Mouse (Mus musculus) forebrain, embryonic 14.5 days (tissue): ENCODE data around the gene 0610030E20Rik. TPM values are rescaled to one million over a fixed set of nuclear protein-coding genes. Genes with fewer than 3 reads are reported as not detected.
A peak's percentile ranks its signal among the peaks of the same experiment; 100 is the strongest.

Source experiments
- ATAC-seq: fragments of 200-750 bp; cut with Nextera tagmentation; 2 replicates; pipeline ENCODE4 v1.8.0; 2017; ENCODE audit warnings: mild to moderate bottlenecking, moderate library complexity
- DNase-seq: peaks from one replicate; pipeline ENCODE4 v3.0.0-alpha.2; 2015; ENCODE audit warnings: low spot score
- H3K27ac ChIP-seq: fragments of 300-500 bp; sonication (generic); 2 replicates; pipeline ENCODE4 v1.5.1; 2014; ENCODE audit warnings: low read depth, mild to moderate bottlenecking, control low read depth, low read length, moderate library complexity
- H3K27me3 ChIP-seq: fragments of 300-500 bp; sonication (generic); replicated peaks from 2 replicates; pipeline ENCODE4 v1.6.1; 2014; ENCODE audit warnings: low read length, control low read depth, mixed read lengths; ENCODE audit not compliant: control insufficient read depth, insufficient read depth
- H3K36me3 ChIP-seq: fragments of 300-500 bp; sonication (generic); 2 replicates; pipeline ENCODE4 v1.6.1; 2014; ENCODE audit warnings: low read length, control low read depth; ENCODE audit not compliant: control insufficient read depth, insufficient read depth
- H3K4me1 ChIP-seq: fragments of 300-500 bp; sonication (generic); 2 replicates; pipeline ENCODE4 v1.6.1; 2014; ENCODE audit warnings: antibody characterized with exemption, low read length, control low read depth; ENCODE audit not compliant: control insufficient read depth, insufficient read depth
- H3K4me2 ChIP-seq: fragments of 300-500 bp; sonication (generic); 2 replicates; pipeline ENCODE4 v1.6.1; 2014; ENCODE audit warnings: mild to moderate bottlenecking, control low read depth, low read length
- H3K4me3 ChIP-seq: fragments of 300-500 bp; sonication (generic); 2 replicates; pipeline ENCODE4 v1.5.1; 2014; ENCODE audit warnings: low read depth, low read length, control low read depth
- H3K9ac ChIP-seq: fragments of 300-500 bp; sonication (generic); 2 replicates; pipeline ENCODE4 v1.6.1; 2014; ENCODE audit warnings: mild to moderate bottlenecking, low read length, control low read depth, moderate library complexity
- H3K9me3 ChIP-seq: fragments of 300-500 bp; sonication (generic); replicated peaks from 2 replicates; pipeline ENCODE4 v1.6.1; 2016; ENCODE audit warnings: low read length, control low read depth, mixed read lengths; ENCODE audit not compliant: control insufficient read depth
- WGBS: fragments of 180-500 bp; shearing (Covaris S2); extraction: QIAGEN DNeasy Blood & Tissue Kit; methylation state at CpG from one replicate; pipeline ENCODE4 v1.1.7; 2014; 5-methylcytosine and 5-hydroxymethylcytosine counted together
- polyA plus RNA-seq: library from polyadenylated mRNA; unstranded; fragments of >200 nt; fragmentation: Nextera tagmentation; extraction: Ambion mirVana; gene quantifications from 2 replicates; pipeline ENCODE4 v1.2.1, GENCODE M21; 2014

Gene 0610030E20Rik
- 12.0 and 17.9 TPM in 2 replicates for polyA plus RNA-seq

DNA sequence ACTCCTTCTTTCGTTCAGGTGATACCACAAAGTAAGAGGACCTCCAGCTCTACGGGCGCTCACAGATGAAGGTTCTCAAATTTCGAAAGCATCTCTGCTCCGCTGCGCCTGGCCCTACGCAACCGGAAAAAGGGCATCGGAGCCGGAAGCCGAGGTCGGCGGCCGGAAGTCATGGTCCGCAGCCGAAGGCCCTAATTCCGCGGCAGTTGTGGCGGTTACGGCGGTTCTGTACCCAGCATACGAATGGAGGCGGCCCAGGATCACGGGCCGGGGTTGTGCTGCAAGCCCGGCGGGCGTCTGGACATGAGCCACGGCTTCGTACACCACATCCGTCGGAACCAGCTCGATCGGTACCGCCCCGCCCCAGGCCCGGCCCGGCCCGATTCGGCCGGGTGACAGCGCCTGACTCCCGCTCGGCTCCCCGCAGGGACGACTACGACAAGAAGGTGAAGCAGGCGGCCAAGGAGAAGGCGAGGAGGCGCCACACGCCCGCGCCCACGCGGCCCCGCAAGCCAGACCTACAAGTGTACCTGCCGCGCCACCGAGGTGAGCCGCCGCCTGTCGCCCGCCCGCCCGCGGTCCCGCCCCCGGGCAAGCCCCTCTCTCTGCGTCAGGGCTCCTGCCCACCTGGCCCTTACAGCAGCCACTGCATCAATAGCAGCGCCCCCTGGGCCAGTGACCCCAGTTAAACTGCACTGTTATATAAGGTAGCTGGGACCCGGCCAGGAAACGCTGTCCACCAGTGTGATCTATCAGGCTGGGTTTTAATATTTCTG is at the start of gene 0610030E20Rik:
0610030E20Rik (plus strand) TSS at position 152 of the 776 bp plus-strand sequence.
- peak within 1 kb of the TSS; percentile 77 for H3K4me2 ChIP-seq
- ATAC-seq, result peak; percentile 74
- H3K4me3 ChIP-seq, result peak within 1 kb of the TSS; percentile 89
- no peaks in the 10 kb centered on the region for H3K27me3 ChIP-seq
- WGBS, result under 1% methylated on average over 51 of the region's 72 CpGs
- H3K36me3 ChIP-seq, result peaks cover 31% of the 10 kb centered on the region
- peak within 1 kb of the TSS; percentile 96 for H3K9ac ChIP-seq
- H3K27ac ChIP-seq, result peak within 1 kb of the TSS; percentile 86
- peak; percentile 75 for DNase-seq
- peaks cover 18% of the 10 kb centered on the region for H3K4me1 ChIP-seq
- no peaks in the 10 kb centered on the region for H3K9me3 ChIP-seq

DNA sequence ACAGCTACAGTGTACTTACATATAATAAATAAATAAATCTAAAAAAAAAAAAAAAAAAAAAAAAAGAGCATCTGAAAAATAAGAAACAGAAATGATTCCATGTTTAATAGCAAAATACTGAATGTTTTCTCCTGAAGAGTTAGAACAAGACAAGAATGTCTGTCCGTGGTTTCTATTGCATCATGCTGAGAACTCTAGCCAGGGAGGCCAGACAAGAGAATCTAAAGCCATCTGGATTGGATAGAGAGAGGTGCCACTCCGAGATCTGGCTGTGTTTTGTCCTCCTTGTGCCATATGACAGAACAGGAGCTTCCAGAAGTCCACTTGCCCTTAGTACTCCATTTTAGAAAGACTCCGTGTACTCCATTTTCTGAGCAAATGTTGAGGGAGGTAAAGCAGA is 49.3 kb upstream of the 0610030E20Rik start:
- WGBS, result 76% methylated on average over 3 of the region's 3 CpGs
- ATAC-seq, result no peak
- H3K27ac ChIP-seq, result no peak overlapping the region

DNA sequence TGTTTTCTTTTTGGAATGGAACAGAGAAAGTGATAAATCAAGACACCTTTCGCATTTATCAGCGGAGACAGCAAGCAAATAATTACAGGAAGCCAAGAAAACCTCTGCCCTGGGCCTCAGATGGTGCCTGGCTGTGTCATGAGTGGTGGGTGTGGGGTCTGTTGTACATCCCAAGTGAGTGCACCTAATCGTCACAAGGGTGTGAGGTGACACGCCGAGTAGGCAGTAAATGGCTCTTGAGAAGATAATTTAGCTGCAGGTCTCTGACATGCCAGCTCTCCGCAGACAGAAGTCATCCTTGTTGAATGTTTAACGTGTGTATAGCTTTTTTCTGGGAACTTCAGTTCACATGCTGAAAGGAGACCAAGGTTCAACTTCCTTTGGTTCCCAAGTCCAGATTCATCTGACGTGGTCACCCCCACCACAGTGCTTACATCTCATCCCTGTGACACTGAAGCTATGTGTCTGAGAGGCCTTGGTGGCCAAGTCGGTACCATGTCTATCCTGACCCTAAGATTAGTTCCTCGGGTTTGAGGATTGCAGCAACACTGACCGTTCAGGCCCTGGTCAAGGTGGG is 44.7 kb upstream of the 0610030E20Rik start:
- Histone ChIP-seq H3K4me2 (no peak overlapping the region), H3K4me3 (no peak overlapping the region), H3K27me3 (no peaks in the 10 kb centered on the region), H3K4me1 (no peaks in the 10 kb centered on the region), H3K9me3 (no peaks in the 10 kb centered on the region), H3K36me3 (no peaks in the 10 kb centered on the region), H3K9ac (no peak overlapping the region), H3K27ac (no peak overlapping the region)
- 91% methylated on average over 11 of the region's 11 CpGs for WGBS
- ATAC-seq (no peak), DNase-seq (no peak)

More for the DNA sequence above, 49.3 kb upstream of the 0610030E20Rik start:
- Histone ChIP-seq H3K4me3 (no peak overlapping the region), H3K36me3 (no peaks in the 10 kb centered on the region), H3K4me2 (no peak overlapping the region), H3K4me1 (no peaks in the 10 kb centered on the region), H3K9me3 (no peaks in the 10 kb centered on the region), H3K27me3 (no peaks in the 10 kb centered on the region), H3K9ac (no peak overlapping the region)
- DNase-seq, result no peak

DNA sequence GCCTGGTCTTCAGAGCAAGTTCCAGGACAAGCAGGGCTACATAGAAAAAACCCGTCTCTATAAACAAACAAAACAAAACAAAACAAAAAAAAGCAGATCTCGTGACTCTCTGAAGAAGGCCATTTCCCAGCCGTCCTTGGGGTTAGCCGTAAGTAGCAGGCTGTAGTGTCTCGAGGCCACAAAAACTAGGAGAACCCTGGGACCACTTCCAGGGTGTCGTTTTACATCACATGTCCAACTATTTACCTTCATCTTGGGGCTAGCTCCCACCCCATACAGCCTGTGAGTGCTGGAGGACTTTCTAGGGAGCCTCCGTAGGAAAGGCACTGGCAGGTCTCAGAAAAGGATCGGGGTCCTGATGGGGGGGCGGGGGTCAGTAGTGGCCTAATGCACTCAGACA is 43.6 kb upstream of the 0610030E20Rik start:
- WGBS, result 59% methylated on average over 9 of the region's 9 CpGs

DNA sequence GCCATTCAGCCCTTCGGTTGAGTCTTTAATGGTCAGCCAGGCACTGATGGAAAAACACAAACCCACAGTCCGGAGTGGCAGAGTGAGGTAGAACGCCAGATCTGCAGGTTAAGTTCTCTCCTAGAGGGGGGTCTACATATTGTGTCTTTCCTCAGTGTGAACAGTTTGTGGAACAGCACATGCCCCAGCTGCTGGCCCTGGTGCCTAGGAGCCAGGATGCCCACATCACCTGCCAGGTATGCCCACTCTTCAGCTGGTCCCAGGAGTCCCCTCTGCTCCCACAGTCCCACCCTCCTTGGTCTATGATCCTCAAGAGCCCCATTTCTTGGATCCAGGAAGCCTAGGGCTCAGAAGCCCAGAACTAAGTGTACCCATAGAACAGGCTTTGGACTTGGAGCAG is 34.9 kb upstream of the 0610030E20Rik start:
- Histone ChIP-seq H3K4me3 (no peak overlapping the region), H3K27me3 (no peaks in the 10 kb centered on the region), H3K36me3 (peaks cover 27% of the 10 kb centered on the region), H3K27ac (no peak overlapping the region), H3K4me1 (no peaks in the 10 kb centered on the region), H3K9me3 (no peaks in the 10 kb centered on the region), H3K4me2 (no peak overlapping the region), H3K9ac (no peak overlapping the region)
- 93% methylated on average over 3 of the region's 3 CpGs for WGBS
- DNase-seq (no peak), ATAC-seq (no peak)

More for the DNA sequence above, 43.6 kb upstream of the 0610030E20Rik start:
- H3K27me3 ChIP-seq, result no peaks in the 10 kb centered on the region
- no peak overlapping the region for H3K4me2 ChIP-seq
- ATAC-seq, result no peak
- H3K4me3 ChIP-seq, result no peak overlapping the region
- H3K9me3 ChIP-seq, result no peaks in the 10 kb centered on the region
- no peaks in the 10 kb centered on the region for H3K4me1 ChIP-seq
- H3K9ac ChIP-seq, result no peak overlapping the region
- DNase-seq, result no peak
- H3K27ac ChIP-seq, result no peak overlapping the region
- no peaks in the 10 kb centered on the region for H3K36me3 ChIP-seq

DNA sequence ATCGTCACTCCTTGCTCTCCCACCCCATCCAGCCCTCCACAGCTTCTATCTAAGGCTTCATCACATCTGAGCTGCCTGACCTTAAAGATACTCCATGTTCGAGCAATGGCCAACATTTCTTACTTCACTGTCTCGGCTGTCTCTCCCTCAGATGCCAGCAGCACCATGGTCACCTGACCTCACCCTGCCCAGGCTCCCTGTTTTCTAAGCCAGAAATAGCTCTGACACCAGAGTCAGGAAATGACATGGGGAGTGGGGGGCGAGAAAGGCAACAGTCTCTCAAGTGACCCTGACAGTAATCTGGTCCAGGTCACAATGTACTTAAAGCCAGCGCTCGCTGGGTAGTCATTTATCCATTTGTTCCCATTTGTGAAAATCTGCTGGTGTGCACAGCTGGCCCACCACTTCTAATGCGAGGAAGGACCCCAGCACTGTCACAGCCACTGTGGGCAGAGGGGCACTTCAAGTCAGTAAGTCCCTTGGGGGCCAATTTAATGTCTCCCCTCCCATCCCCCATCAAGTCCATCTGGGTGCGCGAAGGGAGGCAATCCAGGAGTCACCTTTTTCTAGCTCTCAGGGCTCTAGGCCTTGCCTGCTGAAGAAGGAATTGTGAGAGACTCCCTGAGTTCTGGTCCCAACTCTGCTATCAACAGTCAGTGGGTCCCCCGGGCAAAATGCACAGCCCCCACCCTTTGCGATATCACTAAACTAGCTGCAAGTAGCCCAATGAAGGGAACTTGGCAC is 33.8 kb upstream of the 0610030E20Rik start:
- Histone ChIP-seq H3K27me3 (no peaks in the 10 kb centered on the region), H3K4me1 (no peaks in the 10 kb centered on the region), H3K27ac (no peak overlapping the region), H3K4me3 (no peak overlapping the region), H3K9me3 (no peaks in the 10 kb centered on the region), H3K36me3 (peaks cover 38% of the 10 kb centered on the region), H3K4me2 (no peak overlapping the region), H3K9ac (no peak overlapping the region)
- ATAC-seq, result no peak
- 89% methylated on average over 11 of the region's 11 CpGs for WGBS
- no peak for DNase-seq

DNA sequence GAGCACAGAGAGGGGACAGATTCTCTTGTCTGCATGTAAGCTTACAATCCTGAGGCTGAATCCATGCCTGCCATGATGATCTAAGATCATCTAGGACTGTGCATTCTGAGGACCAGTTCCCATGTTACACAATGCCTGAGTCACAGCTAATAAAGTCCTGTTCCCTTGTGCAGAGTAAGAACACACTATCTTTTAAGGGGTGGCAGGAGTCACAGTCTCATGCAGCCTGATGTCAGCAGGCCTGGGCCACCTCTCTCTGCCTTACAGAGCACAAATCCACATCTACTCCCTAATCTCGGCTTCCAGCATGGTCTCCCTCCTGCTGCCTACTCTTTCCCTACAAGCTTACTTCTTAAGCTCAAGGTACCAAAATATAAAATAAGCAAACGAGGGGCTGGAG is 31.7 kb upstream of the 0610030E20Rik start:
- Histone ChIP-seq H3K4me2 (no peak overlapping the region), H3K4me3 (no peak overlapping the region), H3K9ac (no peak overlapping the region), H3K36me3 (peaks cover 58% of the 10 kb centered on the region), H3K9me3 (no peaks in the 10 kb centered on the region), H3K4me1 (no peaks in the 10 kb centered on the region), H3K27ac (no peak overlapping the region), H3K27me3 (no peaks in the 10 kb centered on the region)
- WGBS, result 81% methylated on average over 2 of the region's 2 CpGs
- ATAC-seq, result no peak
- DNase-seq, result no peak

DNA sequence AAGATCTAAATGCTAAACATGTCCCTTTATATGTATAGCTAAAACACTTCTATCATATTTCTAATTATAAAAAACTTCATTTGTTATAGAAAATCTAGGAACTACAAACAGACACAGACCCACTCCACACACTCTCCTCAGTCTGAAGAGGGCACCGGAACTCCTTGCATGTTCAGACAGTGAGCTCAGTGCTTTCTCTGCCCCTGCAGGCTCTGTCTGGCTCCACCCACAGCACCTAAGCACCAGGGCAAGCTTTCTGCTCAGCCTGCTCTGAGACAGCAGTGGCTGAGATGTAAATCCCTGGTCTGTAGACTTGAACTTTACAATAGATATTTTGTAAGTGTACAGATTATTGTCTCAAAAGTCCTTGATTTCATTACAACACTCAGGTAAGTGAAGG is 31.1 kb upstream of the 0610030E20Rik start:
- Histone ChIP-seq H3K4me1 (no peaks in the 10 kb centered on the region), H3K9me3 (no peaks in the 10 kb centered on the region), H3K4me2 (no peak overlapping the region), H3K27ac (no peak overlapping the region), H3K27me3 (no peaks in the 10 kb centered on the region), H3K9ac (no peak overlapping the region), H3K4me3 (no peak overlapping the region), H3K36me3 (peaks cover 65% of the 10 kb centered on the region)
- DNase-seq (no peak), ATAC-seq (no peak)
- WGBS, result 95% methylated on average over 1 of the region's 1 CpGs
